Mouse (Mus musculus) brain, adult 2 months (tissue): ENCODE data around the gene Gm13057.
"Not testable (repeated sequence)": the region's sequence is repeated elsewhere in the genome, so short reads cannot be mapped to it uniquely, and the experiment has no call there.

Experiments used
- DNase-seq: peaks from one replicate; pipeline ENCODE4 v3.0.0; 2011; ENCODE audit warnings: low read depth, low spot score

Gene Gm13057

GRCm38 (mm10) chr4:143551400-143551799 is at the start of gene Gm13057, which contains the start of gene BC080695:
Gene Gm13057, plus strand, starts transcription at chr4:143551709.
Gene BC080695, plus strand, starts transcription at chr4:143551700.
- not testable (repeated sequence) for DNase-seq

GRCm38 (mm10) chr4:143511043-143511442 is 40.5 kb upstream of the Gm13057 start, which contains the start of gene Gm13043:
Gene Gm13043, plus strand, starts transcription at chr4:143511343.
- DNase-seq = no peak

- not testable (repeated sequence) for DNase-seq
Measured at GRCm38 (mm10) chr4:143535654-143536053, 15.9 kb upstream of the Gm13057 start, which contains the start of gene Gm13040. Gene Gm13040, plus strand, starts transcription at chr4:143535954.
